Mouse (Mus musculus) lung, embryonic 16.5 days (tissue): ENCODE measurements around the gene Zdhhc20. TPM values are rescaled to one million over a fixed set of nuclear protein-coding genes. Genes with fewer than 3 reads are reported as not detected.

Experiments
- ATAC-seq: fragments of 200-750 bp; cut with Nextera tagmentation; 2 replicates; pipeline ENCODE4 v1.8.0; 2017; ENCODE audit warnings: low read depth, mild to moderate bottlenecking, moderate library complexity
- H3K27ac ChIP-seq: fragments of 300-500 bp; sonication (generic); 2 replicates; pipeline ENCODE4 v1.5.1; 2014; ENCODE audit warnings: mild to moderate bottlenecking, control low read depth, low read length
- H3K27me3 ChIP-seq: fragments of 300-500 bp; sonication (generic); 2 replicates; pipeline ENCODE4 v1.6.1; 2014; ENCODE audit warnings: low read depth, low read length, mixed read lengths; ENCODE audit not compliant: control insufficient read depth, insufficient read depth
- H3K36me3 ChIP-seq: fragments of 300-500 bp; sonication (generic); 2 replicates; pipeline ENCODE4 v1.6.1; 2014; ENCODE audit warnings: low read length; ENCODE audit not compliant: control insufficient read depth, insufficient read depth
- H3K4me1 ChIP-seq: fragments of 300-500 bp; sonication (generic); replicated peaks from 2 replicates; pipeline ENCODE4 v1.6.1; 2014; ENCODE audit warnings: low read length, mixed read lengths; ENCODE audit not compliant: control insufficient read depth, insufficient read depth
- H3K4me2 ChIP-seq: fragments of 300-500 bp; sonication (generic); 2 replicates; pipeline ENCODE4 v1.6.1; 2014; ENCODE audit warnings: low read depth, low read length, control low read depth
- H3K4me3 ChIP-seq: fragments of 300-500 bp; sonication (generic); 2 replicates; pipeline ENCODE4 v1.5.1; 2014; ENCODE audit warnings: mild to moderate bottlenecking, low read length, control low read depth
- H3K9ac ChIP-seq: fragments of 300-500 bp; sonication (generic); 2 replicates; pipeline ENCODE4 v1.6.1; 2014; ENCODE audit warnings: low read length, control low read depth
- H3K9me3 ChIP-seq: fragments of 300-500 bp; sonication (generic); 2 replicates; pipeline ENCODE4 v1.6.1; 2016; ENCODE audit warnings: low read length; ENCODE audit not compliant: control insufficient read depth
- WGBS: fragments of 180-500 bp; shearing (Covaris S2); extraction: QIAGEN DNeasy Blood & Tissue Kit; methylation state at CpG from one replicate; pipeline ENCODE4 v1.1.7; 2014; 5-methylcytosine and 5-hydroxymethylcytosine counted together
- polyA plus RNA-seq: library from polyadenylated mRNA; unstranded; fragments of >200 nt; fragmentation: Nextera tagmentation; extraction: Ambion mirVana; gene quantifications from 2 replicates; pipeline ENCODE4 v1.2.1, GENCODE M21; 2015

The Zdhhc20 gene
- 72.3 and 76.2 TPM in 2 replicates for polyA plus RNA-seq

DNA sequence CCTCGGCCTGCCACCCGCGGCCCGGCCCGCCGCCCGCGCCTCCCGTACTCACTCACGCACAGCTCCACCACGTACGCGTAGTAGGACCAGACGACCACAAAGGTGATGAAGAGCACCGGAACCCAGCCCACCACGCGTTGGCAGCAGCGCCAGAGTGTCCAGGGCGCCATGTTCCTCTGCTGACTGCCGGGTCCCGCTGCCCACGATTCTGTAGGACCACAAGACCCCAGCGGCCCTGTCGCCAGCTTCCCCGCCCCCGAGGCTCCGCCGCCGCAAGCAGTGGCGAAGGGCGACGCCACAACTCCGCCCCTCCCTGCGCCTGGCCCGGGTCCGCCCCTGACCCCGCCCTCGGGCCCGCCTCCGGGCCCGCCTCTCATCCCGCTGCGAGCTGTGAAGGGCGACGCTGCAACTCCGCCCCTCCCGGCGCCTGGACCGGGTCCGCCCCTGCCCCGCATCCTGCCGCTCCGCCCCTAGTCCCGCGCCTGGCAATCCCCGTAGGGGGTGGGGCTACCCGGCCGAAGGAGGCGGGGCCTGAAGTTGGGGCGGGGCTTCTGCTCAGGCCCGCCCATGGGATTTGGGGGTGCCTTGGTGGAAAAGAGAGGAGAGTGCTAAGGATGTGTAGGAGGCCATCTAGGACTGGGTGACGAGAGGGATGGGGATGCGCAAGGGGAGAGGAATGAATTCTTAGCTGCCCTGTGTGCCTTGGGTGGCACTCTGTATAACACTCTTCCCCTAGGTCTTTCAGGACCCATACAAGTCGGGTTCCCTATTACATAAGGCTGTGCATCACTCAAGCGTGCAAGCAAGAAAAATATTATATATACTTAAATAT, at the start of gene Zdhhc20:
Gene Zdhhc20 (minus strand): TSS at position 266 of the 832 bp plus-strand sequence.
- Histone ChIP-seq H3K9me3 (no peaks in the 10 kb centered on the region; the same call in 1 of the 2 replicates), H3K36me3 (no peaks in the 10 kb centered on the region), H3K4me1 (peaks cover 20% of the 10 kb centered on the region), H3K4me3 (peak within 1 kb of the TSS; percentile 91), H3K4me2 (peak within 1 kb of the TSS; percentile 79), H3K9ac (peak within 1 kb of the TSS; percentile 96), H3K27me3 (no peaks in the 10 kb centered on the region), H3K27ac (peak within 1 kb of the TSS; percentile 83)
- WGBS: 4% methylated on average over 42 of the region's 65 CpGs
- peak; percentile 98 for ATAC-seq

DNA sequence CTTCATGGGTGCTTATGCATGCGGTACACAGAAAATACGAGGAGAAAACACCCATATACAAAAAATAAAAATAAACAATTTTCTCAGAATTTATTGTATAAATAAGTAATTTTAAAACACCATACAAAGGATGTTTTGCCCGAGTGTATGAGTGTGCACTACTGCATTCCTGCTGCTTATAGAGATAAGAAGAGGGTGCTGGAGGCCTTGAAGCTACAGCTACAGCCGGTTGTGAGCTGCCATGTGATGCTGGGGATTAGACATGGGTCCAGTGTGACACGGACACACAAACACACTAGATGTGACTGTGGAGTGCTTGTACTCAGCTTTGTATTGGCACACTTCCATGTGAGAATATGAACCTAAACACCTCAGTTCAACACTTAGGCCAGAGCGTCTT, 47.2 kb upstream of the Zdhhc20 start:
- Histone ChIP-seq H3K4me3 (no peak overlapping the region), H3K27ac (no peak overlapping the region), H3K4me2 (no peak overlapping the region), H3K9ac (no peak overlapping the region), H3K4me1 (no peaks in the 10 kb centered on the region), H3K27me3 (no peaks in the 10 kb centered on the region), H3K36me3 (peaks cover 6% of the 10 kb centered on the region), H3K9me3 (no peaks in the 10 kb centered on the region)
- 73% methylated on average over 6 of the region's 6 CpGs for WGBS
- ATAC-seq: no peak

DNA sequence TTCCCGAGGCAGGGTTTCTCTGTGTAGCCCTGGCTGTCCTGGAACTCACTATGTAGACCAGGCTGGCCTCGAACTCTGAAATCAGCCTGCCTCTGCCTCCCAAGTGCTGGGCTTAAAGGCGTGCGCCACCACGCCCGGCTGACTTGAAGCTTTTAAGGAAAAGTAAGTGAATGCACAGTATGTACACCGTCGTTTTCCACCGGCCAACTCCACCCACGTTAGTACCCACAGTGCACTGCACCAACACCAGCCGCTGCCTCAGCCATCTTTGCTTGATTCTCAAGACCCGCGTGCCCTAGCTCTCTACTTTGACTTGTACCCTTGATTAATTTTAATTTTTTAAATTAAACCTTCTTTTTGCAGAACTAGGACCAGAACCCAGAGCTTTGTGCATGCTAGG, 44.6 kb upstream of the Zdhhc20 start:
- Histone ChIP-seq H3K36me3 (peaks cover 9% of the 10 kb centered on the region), H3K27ac (no peak overlapping the region), H3K4me3 (no peak overlapping the region), H3K9ac (no peak overlapping the region), H3K4me2 (no peak overlapping the region), H3K4me1 (no peaks in the 10 kb centered on the region), H3K27me3 (no peaks in the 10 kb centered on the region), H3K9me3 (no peaks in the 10 kb centered on the region)
- 94% methylated on average over 13 of the region's 13 CpGs for WGBS
- ATAC-seq: no peak

DNA sequence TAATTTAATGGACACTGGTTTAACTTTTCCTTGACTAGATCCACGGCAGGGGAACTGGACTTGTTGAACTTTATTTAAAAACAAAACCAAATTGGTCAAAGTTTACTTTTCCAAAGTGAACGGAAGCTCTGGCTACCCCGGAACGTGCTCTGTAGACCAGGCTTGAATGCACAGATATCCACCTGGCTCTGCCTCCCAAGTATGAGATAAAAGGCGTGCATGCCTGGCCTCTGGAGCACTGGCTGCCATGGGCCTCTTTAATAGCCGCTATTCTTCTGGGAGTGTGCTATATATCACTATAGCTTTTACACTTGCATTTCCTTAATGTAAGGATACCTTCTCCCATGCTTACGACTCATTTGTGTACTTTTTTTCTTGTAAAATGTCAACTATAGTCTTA, 43.5 kb upstream of the Zdhhc20 start:
- WGBS: 66% methylated on average over 7 of the region's 7 CpGs
- no peaks in the 10 kb centered on the region for H3K9me3 ChIP-seq

DNA sequence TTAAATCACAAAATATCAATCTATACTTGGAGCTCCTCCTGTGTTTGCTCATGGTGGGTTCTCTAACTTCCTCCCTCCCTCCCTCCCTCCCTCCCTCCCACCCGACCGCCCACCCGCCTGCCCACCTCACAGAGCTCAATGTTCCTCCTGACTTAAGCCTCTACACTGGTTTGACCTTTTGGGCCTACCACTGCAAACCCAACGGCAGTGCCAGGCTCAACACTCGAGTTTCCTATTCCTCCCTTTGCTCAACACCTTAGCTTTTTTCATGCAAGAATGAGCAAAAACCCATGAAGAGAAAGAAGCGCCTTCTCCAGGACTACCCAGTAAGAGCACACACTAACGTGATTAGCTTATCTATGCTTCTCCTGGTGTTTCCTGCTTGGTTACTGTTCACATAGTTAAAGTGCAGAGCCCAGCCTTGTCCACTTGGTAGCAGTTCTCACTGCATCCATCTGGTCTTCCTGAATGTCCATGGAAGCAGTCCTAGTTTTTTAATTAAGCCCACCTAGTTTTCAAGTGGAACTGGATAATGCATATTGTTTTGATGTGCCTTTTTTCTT, 42.9 kb upstream of the Zdhhc20 start:
- ATAC-seq: no peak
- no peaks in the 10 kb centered on the region for H3K4me1 ChIP-seq
- 61% methylated on average over 7 of the region's 7 CpGs for WGBS

More for the DNA sequence above, 43.5 kb upstream of the Zdhhc20 start:
- ATAC-seq: no peak
- Histone ChIP-seq H3K27ac (no peak overlapping the region), H3K27me3 (no peaks in the 10 kb centered on the region), H3K4me1 (no peaks in the 10 kb centered on the region), H3K4me3 (no peak overlapping the region), H3K9ac (no peak overlapping the region), H3K36me3 (peaks cover 6% of the 10 kb centered on the region; the same call in 1 of the 2 replicates), H3K4me2 (no peak overlapping the region)

DNA sequence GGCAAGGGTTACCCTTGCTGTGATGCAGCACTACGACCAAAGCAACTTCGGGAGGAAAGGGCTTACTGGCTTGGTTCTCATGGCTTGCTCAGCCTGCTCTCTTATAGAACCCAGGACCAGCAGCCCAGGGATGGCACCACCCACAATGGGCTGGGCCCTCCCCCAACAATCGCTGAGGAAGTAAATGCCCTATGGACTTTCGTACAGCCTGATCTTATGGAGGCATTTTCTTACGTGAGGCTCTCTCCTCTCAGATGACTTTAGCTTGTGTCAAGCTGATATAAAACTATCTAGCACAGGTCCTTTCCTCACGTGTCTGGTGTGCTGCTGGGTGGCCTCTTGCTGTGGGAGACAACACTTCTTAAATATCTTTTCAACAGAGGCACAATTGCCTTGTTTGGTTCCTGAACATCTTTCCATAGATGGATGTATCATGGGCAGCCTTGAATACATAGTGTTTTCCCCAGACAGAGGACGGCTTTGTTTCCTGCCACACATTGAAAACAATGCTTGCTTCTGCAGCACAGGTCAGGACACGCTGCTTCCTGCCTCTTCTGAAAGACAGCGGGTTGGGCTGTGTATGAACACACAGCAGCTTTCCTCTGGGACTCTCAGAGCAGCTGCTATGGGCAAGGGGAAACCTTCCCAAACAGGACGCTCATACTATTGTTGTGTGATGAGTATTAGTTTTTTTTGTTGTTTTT, 31.5 kb upstream of the Zdhhc20 start:
- no peak overlapping the region for H3K9ac ChIP-seq
- no peak overlapping the region for H3K4me3 ChIP-seq
- peaks cover 3% of the 10 kb centered on the region for H3K9me3 ChIP-seq
- no peak overlapping the region for H3K4me2 ChIP-seq
- no peaks in the 10 kb centered on the region for H3K4me1 ChIP-seq
- peaks cover 27% of the 10 kb centered on the region for H3K36me3 ChIP-seq
- peak; percentile 64; the same call in 1 of the 2 replicates for ATAC-seq
- H3K27ac ChIP-seq: peak overlapping the region; percentile 50
- no peaks in the 10 kb centered on the region for H3K27me3 ChIP-seq
- 55% methylated on average over 10 of the region's 10 CpGs for WGBS

More for the DNA sequence above, 42.9 kb upstream of the Zdhhc20 start:
- Histone ChIP-seq H3K4me2 (no peak overlapping the region), H3K4me3 (no peak overlapping the region), H3K9me3 (no peaks in the 10 kb centered on the region), H3K9ac (no peak overlapping the region), H3K27me3 (no peaks in the 10 kb centered on the region), H3K27ac (no peak overlapping the region), H3K36me3 (peaks cover 6% of the 10 kb centered on the region; the same call in 1 of the 2 replicates)

DNA sequence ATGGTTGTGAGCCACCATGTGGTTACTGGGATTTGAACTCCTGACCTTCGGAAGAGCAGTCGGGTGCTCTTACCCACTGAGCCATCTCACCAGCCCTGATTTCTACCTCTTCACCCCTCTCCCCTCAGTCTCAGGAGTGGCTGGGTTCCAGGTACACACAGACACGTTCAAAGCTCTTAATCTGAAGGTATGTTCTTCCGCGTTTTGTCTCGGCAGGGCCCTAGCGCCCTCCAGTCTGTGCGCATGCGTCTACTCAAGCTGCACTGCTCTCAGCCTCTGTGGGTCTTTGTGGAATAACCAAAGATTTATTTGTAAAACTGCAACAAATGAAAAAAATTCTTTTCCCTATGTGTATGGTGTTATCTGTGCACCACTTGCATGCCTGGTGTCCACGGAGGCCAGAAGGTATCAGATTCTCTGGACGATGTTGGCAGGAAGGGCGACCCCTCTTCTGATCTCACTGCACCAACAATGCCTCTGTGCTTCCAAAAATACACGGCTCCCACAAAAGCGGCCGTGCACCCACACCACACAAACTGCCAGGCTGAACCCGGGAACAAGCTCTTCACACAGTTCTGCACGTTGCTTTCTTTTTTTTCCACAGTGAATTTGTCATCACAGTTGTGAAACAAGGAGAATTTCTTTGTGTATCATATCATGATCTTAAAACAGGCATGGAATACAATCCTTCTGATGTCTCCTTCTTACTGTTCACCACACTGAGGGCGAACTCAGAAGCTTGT, 30.7 kb upstream of the Zdhhc20 start:
- Histone ChIP-seq H3K27ac (peak overlapping the region; percentile 50), H3K9ac (no peak overlapping the region), H3K27me3 (no peaks in the 10 kb centered on the region), H3K4me1 (no peaks in the 10 kb centered on the region), H3K36me3 (peaks cover 30% of the 10 kb centered on the region), H3K4me2 (no peak overlapping the region), H3K9me3 (peaks cover 3% of the 10 kb centered on the region), H3K4me3 (no peak overlapping the region)
- ATAC-seq: no peak
- WGBS: 74% methylated on average over 18 of the region's 18 CpGs

DNA sequence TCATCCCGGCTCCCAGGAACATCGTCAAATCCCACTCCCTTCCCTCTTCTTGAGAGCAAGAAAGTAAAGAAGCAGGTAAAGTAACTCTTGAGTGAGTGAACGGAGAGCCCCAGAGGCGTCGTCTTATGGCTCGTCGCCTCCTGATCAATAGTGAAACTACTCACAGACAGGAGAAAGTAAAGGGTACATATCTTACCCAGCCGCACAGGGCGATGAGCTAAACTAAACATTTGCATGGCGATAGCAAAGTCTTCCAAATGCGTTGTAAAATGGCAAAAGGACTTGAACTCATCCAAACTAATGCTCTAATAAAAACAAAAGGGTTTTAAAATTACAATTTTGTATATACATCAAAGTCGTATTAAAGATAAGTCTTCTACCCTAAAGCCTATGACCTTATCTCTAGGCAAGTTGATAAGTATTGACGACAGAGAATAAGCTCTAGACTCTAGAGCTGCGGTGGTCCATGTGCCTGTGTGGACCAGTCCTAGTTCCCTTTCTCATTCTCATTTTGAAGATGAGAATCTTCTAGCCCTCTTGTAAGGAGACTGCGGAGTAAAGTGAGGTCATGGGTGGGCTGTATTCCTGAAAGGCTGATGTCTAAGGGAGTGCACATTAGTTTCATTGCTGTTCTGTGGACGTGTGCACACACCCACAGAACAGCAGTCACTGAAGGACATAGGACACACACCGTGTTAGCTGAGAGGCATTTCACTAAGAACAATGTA, 29.2 kb upstream of the Zdhhc20 start:
- H3K4me2 ChIP-seq: no peak overlapping the region
- 85% methylated on average over 17 of the region's 17 CpGs for WGBS
- H3K27ac ChIP-seq: no peak overlapping the region
- no peaks in the 10 kb centered on the region for H3K4me1 ChIP-seq
- no peak for ATAC-seq
- H3K27me3 ChIP-seq: no peaks in the 10 kb centered on the region
- peaks cover 3% of the 10 kb centered on the region for H3K9me3 ChIP-seq
- no peak overlapping the region for H3K9ac ChIP-seq
- H3K36me3 ChIP-seq: peaks cover 25% of the 10 kb centered on the region
- H3K4me3 ChIP-seq: no peak overlapping the region
